Mouse (Mus musculus) lung, adult 2 months (tissue): Measurements from ENCODE around the gene Mfsd9. TPM values are rescaled to one million over a fixed set of nuclear protein-coding genes. Genes with fewer than 3 reads are reported as not detected.

Source experiments
- DNase-seq: peaks from one replicate; pipeline ENCODE4 v3.0.0; 2022
- H3K4me1 ChIP-seq: fragments of 200-500 bp; 2 replicates; pipeline ENCODE4 v1.6.1; 2011; ENCODE audit warnings: low read length; ENCODE audit not compliant: control insufficient read depth, insufficient read depth
- H3K4me3 ChIP-seq: fragments of 200-500 bp; replicated peaks from 2 replicates; pipeline ENCODE3; 2011; ENCODE audit warnings: low read depth, mild to moderate bottlenecking, control low read depth, low read length; ENCODE audit errors: extremely low read depth
- CTCF ChIP-seq: fragments of 200-500 bp; IDR thresholded peaks from 2 replicates; pipeline ENCODE4 v1.5.1; 2011; ENCODE audit warnings: mild to moderate bottlenecking, low read length, control low read depth; ENCODE audit not compliant: insufficient read depth
- POLR2A ChIP-seq: fragments of 200-500 bp; IDR thresholded peaks from 2 replicates; pipeline ENCODE4 v1.6.1; 2011; ENCODE audit warnings: low read depth, mild to moderate bottlenecking, control low read depth, low read length, borderline replicate concordance; ENCODE audit errors: extremely low read depth
- WGBS: fragments of 180-500 bp; shearing (Covaris S2); methylation state at CpG from one replicate; pipeline ENCODE4 v1.1.7; 2018; 5-methylcytosine and 5-hydroxymethylcytosine counted together
- polyA plus RNA-seq: library from polyadenylated mRNA; depleted of rRNA; stranded (reverse); fragments of >200 nt; gene quantifications from 2 replicates; pipeline ENCODE4 v1.2.3, GENCODE M21; 2012; rRNA removed

Mfsd9 gene
- polyA plus RNA-seq, 1 experiment: 2.8 TPM

DNA sequence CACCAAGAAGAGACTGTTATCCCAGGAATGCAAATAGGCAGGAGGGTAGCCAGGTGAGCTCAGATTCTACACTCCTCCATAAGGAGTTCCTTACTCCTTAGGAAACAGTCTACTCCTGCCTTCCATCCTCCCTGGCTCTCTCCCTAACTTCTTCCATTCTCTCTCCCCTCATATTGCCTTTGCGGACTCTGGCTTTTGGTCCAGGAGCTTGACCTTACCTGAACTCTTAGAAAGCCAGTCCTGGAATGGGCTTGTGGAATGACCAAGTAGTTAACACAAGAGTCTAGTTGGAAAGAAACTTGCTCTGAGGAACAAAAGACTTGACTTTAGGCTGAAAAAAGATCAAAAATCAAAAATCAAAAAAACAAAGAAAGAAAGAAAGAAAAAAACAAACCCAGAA lies 61.9 kb downstream of the Mfsd9 start:
- no peak for DNase-seq
- no peaks in the 10 kb centered on the region for H3K4me1 ChIP-seq
- 94% methylated on average over 1 of the region's 1 CpGs for WGBS
- TF ChIP-seq POLR2A: no peak
- no peak for TF ChIP-seq CTCF
- H3K4me3 ChIP-seq: no peak overlapping the region

DNA sequence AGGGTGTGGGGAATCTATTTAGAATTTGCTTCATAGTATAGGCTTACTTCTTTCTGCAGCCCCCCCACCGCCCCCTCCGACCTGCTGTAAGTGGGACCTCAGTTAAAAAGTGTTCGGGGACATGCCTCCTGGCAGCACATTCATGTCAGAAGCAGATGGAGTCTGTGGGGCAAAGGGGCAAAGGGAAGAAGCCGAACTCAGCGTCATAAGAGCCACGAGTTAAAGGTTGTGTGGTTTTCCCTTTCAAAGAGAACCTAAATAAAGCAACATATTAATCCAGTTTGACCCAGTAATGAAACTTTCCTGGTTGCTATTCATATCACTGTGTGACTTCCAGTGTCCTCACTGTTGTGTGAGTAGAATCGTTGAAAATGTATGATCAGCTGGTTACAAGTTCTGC lies 63.1 kb downstream of the Mfsd9 start:
- WGBS: 84% methylated on average over 7 of the region's 7 CpGs
- H3K4me1 ChIP-seq: no peaks in the 10 kb centered on the region
- DNase-seq: no peak
- H3K4me3 ChIP-seq: no peak overlapping the region
- TF ChIP-seq POLR2A: no peak
- TF ChIP-seq CTCF: no peak

DNA sequence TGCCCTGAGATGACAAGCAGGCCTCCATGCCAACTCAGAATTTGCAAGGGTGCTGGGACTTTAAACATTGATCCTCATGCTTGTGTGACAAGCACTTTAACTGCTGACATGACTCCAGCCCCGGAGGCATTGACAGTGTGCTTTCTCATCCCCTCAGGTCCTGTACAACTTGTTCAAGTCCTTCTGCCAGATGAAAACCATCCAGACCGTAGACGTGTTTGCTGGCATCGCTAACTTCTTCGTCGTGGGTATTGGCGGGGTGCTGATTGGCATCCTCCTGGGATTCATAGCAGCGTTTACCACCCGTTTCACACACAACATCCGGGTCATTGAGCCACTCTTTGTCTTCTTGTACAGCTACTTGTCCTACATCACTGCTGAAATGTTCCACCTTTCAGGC lies 64.4 kb downstream of the Mfsd9 start:
- WGBS: 84% methylated on average over 10 of the region's 10 CpGs
- Histone ChIP-seq H3K4me1 (no peaks in the 10 kb centered on the region), H3K4me3 (no peak overlapping the region)
- DNase-seq: no peak
- no peak for TF ChIP-seq POLR2A
- no peak for TF ChIP-seq CTCF

Other genes starting within 250 kb of the Mfsd9 start
- gene Slc9a4, start 210.6 kb downstream of the Mfsd9 start, polyA plus RNA-seq: 1.7 and 2.0 TPM in 2 replicates
- gene Slc9a2, start 110.1 kb downstream of the Mfsd9 start, polyA plus RNA-seq: 2.3 and 3.2 TPM in 2 replicates
- 0.97 and 4.9 TPM in 2 replicates for gene Tmem182, start 14.9 kb upstream of the Mfsd9 start, polyA plus RNA-seq